Comparison of ENCODE assay signal across 8 mouse cellular contexts in genomic region chr11:5541799-5542481, GRCm38 (mm10). TPM values are rescaled to one million over a fixed set of nuclear protein-coding genes. Genes with fewer than 3 reads are reported as not detected.
A peak's percentile ranks its signal among the peaks of the same experiment; 100 is the strongest.
DNase-seq lines count a peak whose midpoint lies in the region; ATAC-seq and TF ChIP-seq lines count a peak whose summit lies in the region.

Ccdc117 (minus strand) TSS chr11:5542187.

- no peaks in the 10 kb centered on the region for H3K27me3 ChIP-seq in heart, embryonic 10.5 days (ENCODE audit: insufficient read depth, poor library complexity, severe bottlenecking)
- no peaks in the 10 kb centered on the region for H3K27me3 ChIP-seq in kidney, embryonic 16.5 days (ENCODE audit: insufficient read depth, low read length)
- H3K27me3 ChIP-seq in liver, adult 2 months (ENCODE audit: control insufficient read depth, insufficient read depth, low read length) = no peaks in the 10 kb centered on the region
- no peaks in the 10 kb centered on the region for H3K27me3 ChIP-seq in myocyte (ENCODE audit: control insufficient read depth, insufficient read depth, insufficient read length)
- no peaks in the 10 kb centered on the region for H3K27me3 ChIP-seq in splenic B cell, adult 2 months (ENCODE audit: control insufficient read depth, insufficient read depth, low read length, poor library complexity, severe bottlenecking)

- H3K4me3 ChIP-seq in heart, embryonic 10.5 days = peak within 1 kb of the TSS; percentile 97
- peak within 1 kb of the TSS; percentile 89 for H3K4me3 ChIP-seq in kidney, embryonic 16.5 days (ENCODE audit: low read length)
- peak within 1 kb of the TSS; percentile 70 for H3K4me3 ChIP-seq in liver, adult 2 months (ENCODE audit: insufficient read depth, low read depth, low read length)
- H3K4me3 ChIP-seq in myocyte = peak within 1 kb of the TSS; percentile 64

- TF ChIP-seq POLR2A in liver, adult 2 months (IDR thresholded peaks at IDR 0.05; ENCODE audit: extremely low read depth, insufficient read depth, low read length) = peak; percentile 95
- peak; percentile 82 for TF ChIP-seq POLR2A in myocyte (IDR thresholded peaks at IDR 0.05; ENCODE audit: insufficient read length, low read depth)

- peak; percentile 32; the same call in 1 of the 2 replicates for TF ChIP-seq CTCF in liver, adult 2 months (IDR thresholded peaks at IDR 0.05; ENCODE audit: low read depth, low read length)

- peaks cover 13% of the 10 kb centered on the region; the same call in 1 of the 2 replicates for H3K36me3 ChIP-seq in heart, embryonic 10.5 days
- H3K36me3 ChIP-seq in kidney, embryonic 16.5 days (ENCODE audit: insufficient read depth, low read length) = peaks cover 9% of the 10 kb centered on the region
- H3K36me3 ChIP-seq in liver, adult 2 months (ENCODE audit: control insufficient read depth, insufficient read depth, low read length) = peaks cover 7% of the 10 kb centered on the region
- H3K36me3 ChIP-seq in myocyte (ENCODE audit: control insufficient read depth, insufficient read depth) = peaks cover 8% of the 10 kb centered on the region
- H3K36me3 ChIP-seq in splenic B cell, adult 2 months (ENCODE audit: control insufficient read depth, insufficient read depth, low read length, poor library complexity, severe bottlenecking) = no peaks in the 10 kb centered on the region

- ATAC-seq in erythroblast, adult 5-6 weeks (replicated peaks; ENCODE audit: low FRiP score, poor library complexity, severe bottlenecking) = peak; percentile 98
- ATAC-seq in kidney, embryonic 16.5 days (ENCODE audit: low FRiP score, low TSS enrichment) = peak; percentile 99

- peaks cover 11% of the 10 kb centered on the region for H3K4me1 ChIP-seq in heart, embryonic 10.5 days
- H3K4me1 ChIP-seq in kidney, embryonic 16.5 days (ENCODE audit: insufficient read depth, low read length) = peaks cover 15% of the 10 kb centered on the region
- peaks cover 13% of the 10 kb centered on the region for H3K4me1 ChIP-seq in liver, adult 2 months (ENCODE audit: control insufficient read depth, insufficient read depth, low read length)

- peak within 1 kb of the TSS; percentile 94 for H3K27ac ChIP-seq in heart, embryonic 10.5 days
- H3K27ac ChIP-seq in kidney, embryonic 16.5 days (ENCODE audit: low read length) = peak within 1 kb of the TSS; percentile 81
- peak within 1 kb of the TSS; percentile 82 for H3K27ac ChIP-seq in liver, adult 2 months (replicated peaks; ENCODE audit: insufficient read depth, low read depth, low read length)

- peak; percentile 86 to 88 for DNase-seq in B cell, adult 2 months
- peak; percentile 99 for DNase-seq in brain, adult 2 months (ENCODE audit: low read depth, low spot score)
- DNase-seq in heart, embryonic 10.5 days (ENCODE audit: low spot score) = peak; percentile 98
- DNase-seq in liver, adult 2 months (ENCODE audit: extremely low read depth, low read depth, low spot score) = peak; percentile 98
- DNase-seq in splenic B cell, adult 2 months (ENCODE audit: low read depth, low spot score) = peak; percentile 94

- H3K79me2 ChIP-seq in liver, adult 2 months (ENCODE audit: control insufficient read depth, insufficient read depth, low read length) = peaks cover 27% of the 10 kb centered on the region
- H3K79me2 ChIP-seq in myocyte (ENCODE audit: control insufficient read depth, insufficient read depth) = peaks cover 37% of the 10 kb centered on the region

- under 1% methylated on average over 65 of the region's 65 CpGs for WGBS in heart, embryonic 10.5 days
- under 1% methylated on average over 53 of the region's 65 CpGs for WGBS in kidney, embryonic 16.5 days
- under 1% methylated on average over 65 of the region's 65 CpGs for WGBS in liver, adult 2 months

- no peaks in the 10 kb centered on the region for H3K9me3 ChIP-seq in heart, embryonic 10.5 days
- H3K9me3 ChIP-seq in kidney, embryonic 16.5 days (ENCODE audit: low read length) = no peaks in the 10 kb centered on the region

- H3ac ChIP-seq in myocyte (ENCODE audit: control insufficient read depth, insufficient read length) = peak within 1 kb of the TSS; percentile 50

- peak within 1 kb of the TSS; percentile 93 for H3K9ac ChIP-seq in kidney, embryonic 16.5 days (replicated peaks; ENCODE audit: low read length)
- peak within 1 kb of the TSS; percentile 79 for H3K9ac ChIP-seq in liver, adult 2 months (ENCODE audit: low read depth, low read length)

- peak within 1 kb of the TSS; percentile 80 for H3K4me2 ChIP-seq in kidney, embryonic 16.5 days (replicated peaks; ENCODE audit: low read depth, low read length)
- H3K4me2 ChIP-seq in myocyte (ENCODE audit: low read depth) = peak within 1 kb of the TSS; percentile 72

TF ChIP-seq in myocyte, 11 proteins besides CTCF, POLR2A, EP300 and RAD21:
- no peak for TF ChIP-seq MYOD1 (IDR thresholded peaks at IDR 0.05; ENCODE audit: control insufficient read depth in 1 of 3, insufficient read length in 2 of 3, low read depth in 2 of 3)
- no peak for TF ChIP-seq TCF3 (IDR thresholded peaks at IDR 0.05; ENCODE audit: insufficient read length, low read depth)
- TF ChIP-seq E2F4 (IDR thresholded peaks at IDR 0.05; ENCODE audit: insufficient read depth) = no peak
- peak; percentile 76 for TF ChIP-seq POLR2AphosphoS2 (IDR thresholded peaks at IDR 0.05; ENCODE audit: insufficient read length, low read depth)
- TF ChIP-seq REST (IDR thresholded peaks at IDR 0.05; ENCODE audit: insufficient read depth, insufficient read length) = no peak
- TF ChIP-seq TCF12 (IDR thresholded peaks at IDR 0.05; ENCODE audit: insufficient read depth, poor library complexity, severe bottlenecking) = no peak
- no peak for TF ChIP-seq MYOG (IDR thresholded peaks at IDR 0.05; ENCODE audit: control insufficient read depth in 1 of 3, insufficient read depth in 1 of 3, insufficient read length in 2 of 3, low read depth in 2 of 3)
- TF ChIP-seq SRF (IDR thresholded peaks at IDR 0.05; ENCODE audit: control insufficient read depth, insufficient read length, low read depth) = peak; percentile 10
- no peak for TF ChIP-seq USF1 (IDR thresholded peaks at IDR 0.05; ENCODE audit: low read depth)
- peak; percentile 54 for TF ChIP-seq MAX (IDR thresholded peaks at IDR 0.05; ENCODE audit: low read depth)
- TF ChIP-seq CEBPB (IDR thresholded peaks at IDR 0.05; ENCODE audit: insufficient read depth, poor library complexity, severe bottlenecking) = no peak

RNA-seq across cellular contexts. Expression of gene Ccdc117, which starts in this region (rescaled TPM):
- total RNA-seq in erythroblast, adult 5-6 weeks (2015; ENCODE audit: low replicate concordance) = 2.7 and 5.6 TPM in 2 replicates
- total RNA-seq in erythroblast, adult 5-6 weeks (2017; ENCODE audit: low replicate concordance) = 9.5 and 10.4 TPM in 2 replicates
- 14.7 and 23.4 TPM in 2 replicates for polyA plus RNA-seq in heart, embryonic 10.5 days (2016; fragmentation: Nextera tagmentation; extraction: Ambion mirVana)
- polyA plus RNA-seq in kidney, embryonic 16.5 days (2015; fragmentation: Nextera tagmentation; extraction: Ambion mirVana) = 19.7 and 22.1 TPM in 2 replicates
- total RNA-seq in liver, adult 2 months (2014; rRNA removed) = 15.3 and 15.5 TPM in 2 replicates
- 5.2 and 5.4 TPM in 2 replicates for polyA plus RNA-seq in liver, adult 2 months (2012; rRNA removed)
- 9.0 TPM for polyA plus RNA-seq in myocyte (2012; fragmentation: generic; extraction: Trizol)

Comparison
In these comparisons a context has a peak if more than half of its experiments do, and no peak if none do; other contexts are left out.
1. Peak in every context shown above with its lines: DNase-seq, ATAC-seq, H3K4me3 ChIP-seq and H3K27ac ChIP-seq.